Mouse (Mus musculus) kidney, postnatal 0 days (tissue): ENCODE measurements at regions not wholly inside any gene's neighbourhood (a gene's known extent, or its start where the extent isn't known, plus 50 kb on each side); places are given as distances from the start of the nearest gene placed in this dataset.

Experiments used
- ATAC-seq: fragments of 200-750 bp; cut with Nextera tagmentation; replicated peaks from 2 replicates; pipeline ENCODE4 v1.8.0; 2017; ENCODE audit warnings: low read depth, moderate number of reproducible peaks, moderate TSS enrichment, moderate library complexity; ENCODE audit not compliant: low FRiP score
- DNase-seq: peaks from one replicate; pipeline ENCODE4 v3.0.0-alpha.2; 2016; ENCODE audit warnings: low spot score
- H3K27ac ChIP-seq: fragments of 300-500 bp; sonication (generic); 2 replicates; pipeline ENCODE4 v1.5.1; 2014; ENCODE audit warnings: mild to moderate bottlenecking
- H3K27me3 ChIP-seq: fragments of 300-500 bp; sonication (generic); 2 replicates; pipeline ENCODE4 v1.6.1; 2014; ENCODE audit warnings: low read length, mixed read lengths; ENCODE audit not compliant: insufficient read depth
- H3K36me3 ChIP-seq: fragments of 300-500 bp; sonication (generic); 2 replicates; pipeline ENCODE4 v1.6.1; 2014; ENCODE audit warnings: low read length, mixed read lengths; ENCODE audit not compliant: insufficient read depth
- H3K4me1 ChIP-seq: fragments of 300-500 bp; sonication (generic); replicated peaks from 2 replicates; pipeline ENCODE4 v1.6.1; 2014; ENCODE audit warnings: antibody characterized with exemption, low read length, mixed read lengths; ENCODE audit not compliant: insufficient read depth
- H3K4me2 ChIP-seq: fragments of 300-500 bp; sonication (generic); 2 replicates; pipeline ENCODE4 v1.6.1; 2014; ENCODE audit warnings: mild to moderate bottlenecking, low read length, moderate library complexity, mixed read lengths
- H3K4me3 ChIP-seq: fragments of 300-500 bp; sonication (generic); replicated peaks from 2 replicates; pipeline ENCODE4 v1.5.1; 2014; ENCODE audit warnings: low read depth, low read length
- H3K9ac ChIP-seq: fragments of 300-500 bp; sonication (generic); 2 replicates; pipeline ENCODE4 v1.6.1; 2014; ENCODE audit warnings: low read depth, low read length
- H3K9me3 ChIP-seq: fragments of 300-500 bp; sonication (generic); replicated peaks from 2 replicates; pipeline ENCODE4 v1.6.1; 2016; ENCODE audit warnings: low read length, inconsistent platforms, mixed read lengths
- CTCF ChIP-seq: IDR thresholded peaks from 2 replicates; pipeline ENCODE4 v1.5.1; 2016; ENCODE audit warnings: antibody characterized with exemption, low read depth, mild to moderate bottlenecking, moderate library complexity
- WGBS: fragments of 180-500 bp; shearing (Covaris S2); extraction: QIAGEN DNeasy Blood & Tissue Kit; methylation state at CpG from one replicate; pipeline ENCODE4 v1.1.7; 2014; 5-methylcytosine and 5-hydroxymethylcytosine counted together

GRCm38 (mm10) chr10:122528973-122529703 lies 80.8 kb downstream of the Avpr1a start:
- TF ChIP-seq CTCF = peak; percentile 97
- H3K9me3 ChIP-seq = no peaks in the 10 kb centered on the region
- no peak overlapping the region for H3K27ac ChIP-seq
- no peaks in the 10 kb centered on the region for H3K4me1 ChIP-seq
- no peaks in the 10 kb centered on the region for H3K27me3 ChIP-seq
- no peak overlapping the region for H3K9ac ChIP-seq
- no peaks in the 10 kb centered on the region for H3K36me3 ChIP-seq
- ATAC-seq (no peak), DNase-seq (peak; percentile 84)
- H3K4me2 ChIP-seq = no peak overlapping the region
- WGBS = 30% methylated on average over 4 of the region's 4 CpGs
- no peak overlapping the region for H3K4me3 ChIP-seq

- Histone ChIP-seq H3K27me3 (no peaks in the 10 kb centered on the region), H3K36me3 (no peaks in the 10 kb centered on the region), H3K4me2 (no peak overlapping the region), H3K27ac (peak overlapping the region; percentile 27; the same call in 1 of the 2 replicates), H3K4me3 (no peak overlapping the region), H3K4me1 (no peaks in the 10 kb centered on the region), H3K9ac (no peak overlapping the region), H3K9me3 (no peaks in the 10 kb centered on the region)
- no peak for DNase-seq
- 82% methylated on average over 5 of the region's 5 CpGs for WGBS
- TF ChIP-seq CTCF = no peak
- ATAC-seq = no peak
Observed at GRCm38 (mm10) chr10:122534714-122535113, 86.4 kb downstream of the Avpr1a start.

- no peak overlapping the region for H3K4me2 ChIP-seq
- no peaks in the 10 kb centered on the region for H3K36me3 ChIP-seq
- H3K4me3 ChIP-seq = no peak overlapping the region
- H3K27ac ChIP-seq = peak overlapping the region; percentile 27; the same call in 1 of the 2 replicates
- no peak for ATAC-seq
- no peaks in the 10 kb centered on the region for H3K9me3 ChIP-seq
- H3K9ac ChIP-seq = no peak overlapping the region
- TF ChIP-seq CTCF = no peak
- no peaks in the 10 kb centered on the region for H3K27me3 ChIP-seq
- H3K4me1 ChIP-seq = no peaks in the 10 kb centered on the region
- DNase-seq = no peak
- WGBS = 28% methylated on average over 5 of the region's 5 CpGs
Observed at GRCm38 (mm10) chr10:122535137-122535536, 86.8 kb downstream of the Avpr1a start.

GRCm38 (mm10) chr10:122539655-122540054 lies 91.4 kb downstream of the Avpr1a start:
- Histone ChIP-seq H3K9me3 (no peaks in the 10 kb centered on the region), H3K9ac (no peak overlapping the region), H3K4me3 (no peak overlapping the region), H3K27ac (no peak overlapping the region), H3K4me2 (no peak overlapping the region), H3K4me1 (no peaks in the 10 kb centered on the region), H3K27me3 (no peaks in the 10 kb centered on the region), H3K36me3 (no peaks in the 10 kb centered on the region)
- TF ChIP-seq CTCF = no peak
- DNase-seq = no peak
- WGBS = 51% methylated on average over 7 of the region's 7 CpGs
- peak; percentile 84 for ATAC-seq

- no peaks in the 10 kb centered on the region for H3K9me3 ChIP-seq
- H3K4me1 ChIP-seq = no peaks in the 10 kb centered on the region
- H3K36me3 ChIP-seq = no peaks in the 10 kb centered on the region
- WGBS = 78% methylated on average over 9 of the region's 9 CpGs
- DNase-seq (no peak), ATAC-seq (no peak)
- no peak overlapping the region for H3K9ac ChIP-seq
- no peak overlapping the region for H3K27ac ChIP-seq
- no peak overlapping the region for H3K4me3 ChIP-seq
- no peak overlapping the region for H3K4me2 ChIP-seq
- TF ChIP-seq CTCF = no peak
- H3K27me3 ChIP-seq = no peaks in the 10 kb centered on the region
Observed at GRCm38 (mm10) chr10:122542573-122542972, 94.3 kb downstream of the Avpr1a start.

GRCm38 (mm10) chr10:122544096-122544720 lies 95.9 kb downstream of the Avpr1a start:
- WGBS = 20% methylated on average over 16 of the region's 16 CpGs
- ATAC-seq (no peak), DNase-seq (peak; percentile 84)
- Histone ChIP-seq H3K36me3 (no peaks in the 10 kb centered on the region), H3K9me3 (no peaks in the 10 kb centered on the region), H3K27ac (no peak overlapping the region), H3K9ac (0 out of 2 replicates have a peak overlapping the region, but pooled peaks have one; percentile 9), H3K4me2 (peak overlapping the region; percentile 47), H3K27me3 (no peaks in the 10 kb centered on the region), H3K4me1 (no peaks in the 10 kb centered on the region), H3K4me3 (peak overlapping the region; percentile 24)
- TF ChIP-seq CTCF = peak; percentile 74
